Mouse (Mus musculus) heart, adult 2 months (tissue): ENCODE results near the gene Thsd4.

Source experiments
- CTCF ChIP-seq: fragments of 200-600 bp; IDR thresholded peaks from 2 replicates; pipeline ENCODE4 v1.8.1; 2022; ENCODE audit warnings: antibody characterized with exemption, mild to moderate bottlenecking, moderate library complexity
- EP300 ChIP-seq: fragments of 200-500 bp; IDR thresholded peaks from 2 replicates; pipeline ENCODE4 v1.6.1; 2011; ENCODE audit warnings: low read depth, low read length, control low read depth; ENCODE audit not compliant: insufficient read depth
- POLR2A ChIP-seq: fragments of 200-500 bp; IDR thresholded peaks from 2 replicates; pipeline ENCODE4 v1.6.1; 2011; ENCODE audit warnings: mild to moderate bottlenecking, low read depth, low read length, control low read depth; ENCODE audit not compliant: insufficient read depth

GRCm38 (mm10) chr9:60025919-60026318, 495.9 kb downstream of the Thsd4 start:
- no peak for TF ChIP-seq EP300
- no peak for TF ChIP-seq POLR2A
- no peak for TF ChIP-seq CTCF
